Mouse (Mus musculus): Measurements from ENCODE around the gene Sdk1. TPM values are rescaled to one million over a fixed set of nuclear protein-coding genes. Genes with fewer than 3 reads are reported as not detected.
A peak's percentile ranks its signal among the peaks of the same experiment; 100 is the strongest.

The Sdk1 gene
- polyA plus RNA-seq, 1 experiment from 2014 or later: 0.59 TPM

- no peak overlapping the region for H3K4me2 ChIP-seq (ENCODE audit: low read depth, low read length)
- no peak overlapping the region for H3K4me3 ChIP-seq (ENCODE audit: low read length)
- no peak overlapping the region for H3K9ac ChIP-seq (ENCODE audit: low read length)
- H3K36me3 ChIP-seq (ENCODE audit: control insufficient read depth, insufficient read depth, low read length): no peaks in the 10 kb centered on the region
- WGBS: 40% methylated on average over 13 of the region's 13 CpGs
- H3K27me3 ChIP-seq (ENCODE audit: control insufficient read depth, insufficient read depth, low read depth, low read length): no peaks in the 10 kb centered on the region
- no peak overlapping the region for H3K27ac ChIP-seq (ENCODE audit: low read length)
- ATAC-seq (ENCODE audit: low read depth): peak; percentile 83
- H3K4me1 ChIP-seq (replicated peaks; ENCODE audit: control insufficient read depth, insufficient read depth, low read length): 0 out of 2 replicates have a peak, but pooled peaks cover 2% of the 10 kb centered on the region
- H3K9me3 ChIP-seq (ENCODE audit: control insufficient read depth, low read length): no peaks in the 10 kb centered on the region
Measured at GRCm38 (mm10) chr5:142074561-142075500, 833.5 kb downstream of the Sdk1 start.

- Histone ChIP-seq H3K27ac (ENCODE audit: low read length) (no peak overlapping the region), H3K4me1 (replicated peaks; ENCODE audit: control insufficient read depth, insufficient read depth, low read length) (no peaks in the 10 kb centered on the region), H3K4me2 (ENCODE audit: low read depth, low read length) (no peak overlapping the region), H3K4me3 (ENCODE audit: low read length) (no peak overlapping the region), H3K36me3 (ENCODE audit: control insufficient read depth, insufficient read depth, low read length) (no peaks in the 10 kb centered on the region), H3K9me3 (ENCODE audit: control insufficient read depth, low read length) (no peaks in the 10 kb centered on the region), H3K27me3 (ENCODE audit: control insufficient read depth, insufficient read depth, low read depth, low read length) (no peaks in the 10 kb centered on the region), H3K9ac (ENCODE audit: low read length) (no peak overlapping the region)
- 92% methylated on average over 3 of the region's 3 CpGs for WGBS
- ATAC-seq (ENCODE audit: low read depth): no peak
Measured at GRCm38 (mm10) chr5:142080661-142081060, 839.4 kb downstream of the Sdk1 start.

GRCm38 (mm10) chr5:142081076-142081475 is 839.8 kb downstream of the Sdk1 start:
- no peaks in the 10 kb centered on the region for H3K36me3 ChIP-seq (ENCODE audit: control insufficient read depth, insufficient read depth, low read length)
- no peak overlapping the region for H3K4me3 ChIP-seq (ENCODE audit: low read length)
- H3K9ac ChIP-seq (ENCODE audit: low read length): no peak overlapping the region
- H3K4me1 ChIP-seq (replicated peaks; ENCODE audit: control insufficient read depth, insufficient read depth, low read length): no peaks in the 10 kb centered on the region
- ATAC-seq (ENCODE audit: low read depth): no peak
- 86% methylated on average over 3 of the region's 3 CpGs for WGBS
- no peak overlapping the region for H3K27ac ChIP-seq (ENCODE audit: low read length)
- no peaks in the 10 kb centered on the region for H3K27me3 ChIP-seq (ENCODE audit: control insufficient read depth, insufficient read depth, low read depth, low read length)
- H3K9me3 ChIP-seq (ENCODE audit: control insufficient read depth, low read length): no peaks in the 10 kb centered on the region
- H3K4me2 ChIP-seq (ENCODE audit: low read depth, low read length): no peak overlapping the region

- H3K4me3 ChIP-seq (ENCODE audit: low read length): no peak overlapping the region
- no peaks in the 10 kb centered on the region for H3K27me3 ChIP-seq (ENCODE audit: control insufficient read depth, insufficient read depth, low read depth, low read length)
- no peaks in the 10 kb centered on the region for H3K4me1 ChIP-seq (replicated peaks; ENCODE audit: control insufficient read depth, insufficient read depth, low read length)
- no peak overlapping the region for H3K4me2 ChIP-seq (ENCODE audit: low read depth, low read length)
- no peak overlapping the region for H3K27ac ChIP-seq (ENCODE audit: low read length)
- ATAC-seq (ENCODE audit: low read depth): no peak
- no peaks in the 10 kb centered on the region for H3K36me3 ChIP-seq (ENCODE audit: control insufficient read depth, insufficient read depth, low read length)
- H3K9me3 ChIP-seq (ENCODE audit: control insufficient read depth, low read length): no peaks in the 10 kb centered on the region
- H3K9ac ChIP-seq (ENCODE audit: low read length): no peak overlapping the region
- WGBS: 88% methylated on average over 11 of the region's 11 CpGs
Measured at GRCm38 (mm10) chr5:142096377-142096841, 855.1 kb downstream of the Sdk1 start.

GRCm38 (mm10) chr5:142100176-142100575 is 858.9 kb downstream of the Sdk1 start:
- no peak for ATAC-seq (ENCODE audit: low read depth)
- no peaks in the 10 kb centered on the region for H3K4me1 ChIP-seq (replicated peaks; ENCODE audit: control insufficient read depth, insufficient read depth, low read length)
- H3K27ac ChIP-seq (ENCODE audit: low read length): no peak overlapping the region
- H3K27me3 ChIP-seq (ENCODE audit: control insufficient read depth, insufficient read depth, low read depth, low read length): no peaks in the 10 kb centered on the region
- no peak overlapping the region for H3K9ac ChIP-seq (ENCODE audit: low read length)
- H3K4me3 ChIP-seq (ENCODE audit: low read length): no peak overlapping the region
- H3K9me3 ChIP-seq (ENCODE audit: control insufficient read depth, low read length): no peaks in the 10 kb centered on the region
- H3K36me3 ChIP-seq (ENCODE audit: control insufficient read depth, insufficient read depth, low read length): no peaks in the 10 kb centered on the region
- no peak overlapping the region for H3K4me2 ChIP-seq (ENCODE audit: low read depth, low read length)
- WGBS: 75% methylated on average over 7 of the region's 7 CpGs

- Histone ChIP-seq H3K4me2 (ENCODE audit: low read depth, low read length) (no peak overlapping the region), H3K4me3 (ENCODE audit: low read length) (no peak overlapping the region), H3K9me3 (ENCODE audit: control insufficient read depth, low read length) (no peaks in the 10 kb centered on the region), H3K27ac (ENCODE audit: low read length) (no peak overlapping the region), H3K4me1 (replicated peaks; ENCODE audit: control insufficient read depth, insufficient read depth, low read length) (no peaks in the 10 kb centered on the region), H3K36me3 (ENCODE audit: control insufficient read depth, insufficient read depth, low read length) (no peaks in the 10 kb centered on the region), H3K27me3 (ENCODE audit: control insufficient read depth, insufficient read depth, low read depth, low read length) (no peaks in the 10 kb centered on the region), H3K9ac (ENCODE audit: low read length) (no peak overlapping the region)
- no peak for ATAC-seq (ENCODE audit: low read depth)
- 45% methylated on average over 11 of the region's 11 CpGs for WGBS
Measured at GRCm38 (mm10) chr5:142107434-142107833, 866.1 kb downstream of the Sdk1 start.

GRCm38 (mm10) chr5:142111989-142112388 is 870.7 kb downstream of the Sdk1 start:
- H3K4me3 ChIP-seq (ENCODE audit: low read length): no peak overlapping the region
- WGBS: 85% methylated on average over 6 of the region's 6 CpGs
- H3K9ac ChIP-seq (ENCODE audit: low read length): no peak overlapping the region

GRCm38 (mm10) chr5:142113210-142114175 is 872.2 kb downstream of the Sdk1 start:
- H3K9me3 ChIP-seq (ENCODE audit: control insufficient read depth, low read length): no peaks in the 10 kb centered on the region
- H3K9ac ChIP-seq (ENCODE audit: low read length): no peak overlapping the region
- no peak overlapping the region for H3K4me3 ChIP-seq (ENCODE audit: low read length)
- no peaks in the 10 kb centered on the region for H3K36me3 ChIP-seq (ENCODE audit: control insufficient read depth, insufficient read depth, low read length)
- H3K27me3 ChIP-seq (ENCODE audit: control insufficient read depth, insufficient read depth, low read depth, low read length): no peaks in the 10 kb centered on the region
- no peak overlapping the region for H3K27ac ChIP-seq (ENCODE audit: low read length)
- no peaks in the 10 kb centered on the region for H3K4me1 ChIP-seq (replicated peaks; ENCODE audit: control insufficient read depth, insufficient read depth, low read length)
- H3K4me2 ChIP-seq (ENCODE audit: low read depth, low read length): no peak overlapping the region
- no peak for ATAC-seq (ENCODE audit: low read depth)
- 43% methylated on average over 18 of the region's 18 CpGs for WGBS

More at GRCm38 (mm10) chr5:142111989-142112388, 870.7 kb downstream of the Sdk1 start:
- Histone ChIP-seq H3K27ac (ENCODE audit: low read length) (no peak overlapping the region), H3K4me1 (replicated peaks; ENCODE audit: control insufficient read depth, insufficient read depth, low read length) (no peaks in the 10 kb centered on the region), H3K36me3 (ENCODE audit: control insufficient read depth, insufficient read depth, low read length) (no peaks in the 10 kb centered on the region), H3K9me3 (ENCODE audit: control insufficient read depth, low read length) (no peaks in the 10 kb centered on the region), H3K27me3 (ENCODE audit: control insufficient read depth, insufficient read depth, low read depth, low read length) (no peaks in the 10 kb centered on the region), H3K4me2 (ENCODE audit: low read depth, low read length) (no peak overlapping the region)
- no peak for ATAC-seq (ENCODE audit: low read depth)

GRCm38 (mm10) chr5:142127779-142128178 is 886.5 kb downstream of the Sdk1 start:
- Histone ChIP-seq H3K27ac (ENCODE audit: low read length) (no peak overlapping the region), H3K36me3 (ENCODE audit: control insufficient read depth, insufficient read depth, low read length) (no peaks in the 10 kb centered on the region), H3K4me1 (replicated peaks; ENCODE audit: control insufficient read depth, insufficient read depth, low read length) (no peaks in the 10 kb centered on the region), H3K9me3 (ENCODE audit: control insufficient read depth, low read length) (no peaks in the 10 kb centered on the region), H3K4me2 (ENCODE audit: low read depth, low read length) (no peak overlapping the region), H3K4me3 (ENCODE audit: low read length) (no peak overlapping the region), H3K27me3 (ENCODE audit: control insufficient read depth, insufficient read depth, low read depth, low read length) (no peaks in the 10 kb centered on the region), H3K9ac (ENCODE audit: low read length) (no peak overlapping the region)
- no peak for ATAC-seq (ENCODE audit: low read depth)
- 65% methylated on average over 4 of the region's 4 CpGs for WGBS

Measured in lung, embryonic 16.5 days (tissue).